In genomic region chr10:62793091-62793453, GRCm38 (mm10) we compare ENCODE assay signal across 8 mouse cellular contexts. TPM values are rescaled to one million over a fixed set of nuclear protein-coding genes. Genes with fewer than 3 reads are reported as not detected.
A peak's percentile ranks its signal among the peaks of the same experiment; 100 is the strongest.
DNase-seq lines count a peak whose midpoint lies in the region; ATAC-seq and TF ChIP-seq lines count a peak whose summit lies in the region.

No protein-coding gene starts in this region.

- H3K4me2 ChIP-seq in liver, embryonic 12.5 days: peak overlapping the region; percentile 82
- H3K4me2 ChIP-seq in stomach, postnatal 0 days (replicated peaks; ENCODE audit: low read depth): peak overlapping the region; percentile 53

- H3K4me1 ChIP-seq in kidney, adult 2 months (ENCODE audit: control insufficient read depth, insufficient read depth, low read length): peaks cover 9% of the 10 kb centered on the region; the same call in 1 of the 2 replicates
- H3K4me1 ChIP-seq in liver, embryonic 12.5 days: peaks cover 31% of the 10 kb centered on the region
- H3K4me1 ChIP-seq in stomach, postnatal 0 days (replicated peaks; ENCODE audit: control insufficient read depth, insufficient read depth): no peaks in the 10 kb centered on the region

- H3K4me3 ChIP-seq in kidney, adult 2 months (ENCODE audit: insufficient read depth, low read depth, low read length): peak overlapping the region; percentile 50
- peak overlapping the region; percentile 98 for H3K4me3 ChIP-seq in liver, embryonic 12.5 days
- peak overlapping the region; percentile 99 for H3K4me3 ChIP-seq in stomach, postnatal 0 days (ENCODE audit: low read depth, low read length)

- H3K27ac ChIP-seq in kidney, adult 2 months (ENCODE audit: insufficient read depth, low read depth, low read length): peak overlapping the region; percentile 95
- H3K27ac ChIP-seq in liver, embryonic 12.5 days: peak overlapping the region; percentile 98
- peak overlapping the region; percentile 94 for H3K27ac ChIP-seq in stomach, postnatal 0 days (replicated peaks)

- H3K9me3 ChIP-seq in liver, embryonic 12.5 days (replicated peaks): no peaks in the 10 kb centered on the region
- no peaks in the 10 kb centered on the region for H3K9me3 ChIP-seq in stomach, postnatal 0 days (ENCODE audit: control insufficient read depth, low read length)

- no peak for TF ChIP-seq CTCF in kidney, adult 2 months (conservative IDR thresholded peaks at IDR 0.05; ENCODE audit: insufficient read depth, insufficient read length, low read depth, low read length)
- TF ChIP-seq CTCF in stomach, postnatal 0 days (IDR thresholded peaks at IDR 0.05; ENCODE audit: low read depth): no peak

- TF ChIP-seq EP300 in stomach, postnatal 0 days (optimal IDR thresholded peaks at IDR 0.05): no peak

- peak overlapping the region; percentile 99 for H3K9ac ChIP-seq in liver, embryonic 12.5 days
- no peak overlapping the region; the same call in 1 of the 2 replicates for H3K9ac ChIP-seq in stomach, postnatal 0 days (ENCODE audit: low read length)

- DNase-seq in kidney, adult 2 months: peak; percentile 18
- DNase-seq in kidney, adult 8-10 months: no peak
- DNase-seq in NIH3T3 (ENCODE audit: low read depth): peak; percentile 34
- DNase-seq in heart, adult 8-10 months (ENCODE audit: low spot score): peak; percentile 33
- no peak for DNase-seq in stomach, postnatal 0 days (ENCODE audit: low spot score)
- no peak for DNase-seq in urinary bladder, adult 18-20 months (ENCODE audit: low spot score in 2 of 2)
- DNase-seq in left cerebral cortex, adult 11 months (ENCODE audit: low spot score): no peak

- WGBS in kidney, adult 2 months: 45% methylated on average over 2 of the region's 2 CpGs
- 35% methylated on average over 2 of the region's 2 CpGs for WGBS in liver, embryonic 12.5 days (ENCODE audit: insufficient replicate concordance)
- 25% methylated on average over 2 of the region's 2 CpGs for WGBS in stomach, postnatal 0 days

- H3K36me3 ChIP-seq in kidney, adult 2 months (ENCODE audit: control insufficient read depth, insufficient read depth, low read length): peaks cover 2% of the 10 kb centered on the region
- H3K36me3 ChIP-seq in liver, embryonic 12.5 days: peaks cover 28% of the 10 kb centered on the region
- peaks cover 4% of the 10 kb centered on the region; the same call in 1 of the 2 replicates for H3K36me3 ChIP-seq in stomach, postnatal 0 days (ENCODE audit: control insufficient read depth, insufficient read depth, low read length)

- H3K27me3 ChIP-seq in kidney, adult 2 months (replicated peaks; ENCODE audit: control insufficient read depth, insufficient read depth, low read length): no peaks in the 10 kb centered on the region
- H3K27me3 ChIP-seq in liver, embryonic 12.5 days (replicated peaks): no peaks in the 10 kb centered on the region
- H3K27me3 ChIP-seq in stomach, postnatal 0 days (ENCODE audit: control insufficient read depth, insufficient read depth, low read length): no peaks in the 10 kb centered on the region

- no peak for TF ChIP-seq POLR2A in kidney, adult 2 months (IDR thresholded peaks at IDR 0.05; ENCODE audit: low read depth, low read length)

- no peak for ATAC-seq in liver, embryonic 12.5 days
- ATAC-seq in stomach, postnatal 0 days (ENCODE audit: low FRiP score, low TSS enrichment): no peak

RNA-seq across cellular contexts. Expression of gene Ccar1, which starts 1.0 kb away (rescaled TPM):
- 58.6 and 65.2 TPM in 2 replicates for polyA plus RNA-seq in kidney, adult 2 months (2012; rRNA removed)
- 10 to 100 TPM; 43.1 to 52.2 (median 47.1) TPM for total RNA-seq in heart, adult 8-10 months (2022)
- polyA plus RNA-seq in liver, embryonic 12.5 days (2016; fragmentation: Nextera tagmentation; extraction: Ambion mirVana): 76.2 and 78.7 TPM in 2 replicates
- polyA plus RNA-seq in stomach, postnatal 0 days (2015; fragmentation: Nextera tagmentation; extraction: Ambion mirVana): 42.0 and 43.0 TPM in 2 replicates

Comparison
In these comparisons a context has a peak if more than half of its experiments do, and no peak if none do; other contexts are left out.
1. DNase-seq: peak in kidney, adult 2 months (single experiment), NIH3T3 (single experiment) and heart, adult 8-10 months (single experiment); none in kidney, adult 8-10 months (0 of 2), stomach, postnatal 0 days (single experiment), urinary bladder, adult 18-20 months (0 of 2) and left cerebral cortex, adult 11 months (single experiment).
2. Peak in every context shown above with its lines, with median percentiles within 50 percentile points of each other: H3K27ac ChIP-seq and H3K4me3 ChIP-seq.